Mouse (Mus musculus): ENCODE data around the gene Zswim4. TPM values are rescaled to one million over a fixed set of nuclear protein-coding genes. Genes with fewer than 3 reads are reported as not detected.
"Not testable (repeated sequence)": the region's sequence is repeated elsewhere in the genome, so short reads cannot be mapped to it uniquely, and the experiment has no call there.

Gene Zswim4
- 18.3 and 18.5 TPM in 2 replicates for polyA plus RNA-seq (2015; fragmentation: Nextera tagmentation; extraction: Ambion mirVana)

DNA sequence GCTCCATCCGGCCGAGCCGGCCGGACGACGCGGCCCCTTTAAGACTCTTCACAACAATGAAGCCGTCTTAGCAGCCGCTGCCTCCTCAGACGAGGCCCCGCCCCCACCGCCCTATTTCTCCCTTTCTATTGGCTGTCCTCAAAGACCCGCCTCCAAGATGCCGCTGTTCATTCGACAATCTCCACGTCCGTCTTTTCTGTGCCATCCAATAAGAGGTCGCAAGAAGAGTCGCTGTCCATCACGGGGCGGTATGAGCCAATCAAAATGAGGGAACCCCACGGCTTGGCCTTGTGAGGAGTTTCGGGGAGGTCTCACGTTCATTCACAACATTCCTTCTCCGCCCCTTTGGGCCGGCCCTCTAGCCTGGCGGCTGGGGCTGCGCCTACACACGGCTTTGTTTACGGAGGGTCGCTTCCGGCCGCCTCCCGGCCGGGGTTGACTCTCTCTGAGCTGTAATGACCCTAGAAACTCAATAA is at the start of gene Zswim4:
Gene Zswim4, minus strand, starts transcription at position 58 of the 476 bp plus-strand sequence.
- Histone ChIP-seq H3K4me1 (ENCODE audit: insufficient read depth, low read length) (peaks cover 16% of the 10 kb centered on the region), H3K4me2 (replicated peaks; ENCODE audit: low read depth, low read length) (peak within 1 kb of the TSS; percentile 85), H3K36me3 (ENCODE audit: insufficient read depth, low read length) (no peaks in the 10 kb centered on the region; the same call in none of the 2 replicates), H3K4me3 (ENCODE audit: low read length) (peak within 1 kb of the TSS; percentile 87), H3K27ac (ENCODE audit: low read length) (peak within 1 kb of the TSS; percentile 87), H3K9me3 (ENCODE audit: low read length) (no peaks in the 10 kb centered on the region), H3K9ac (replicated peaks; ENCODE audit: low read length) (peak within 1 kb of the TSS; percentile 95), H3K27me3 (ENCODE audit: insufficient read depth, low read length) (no peaks in the 10 kb centered on the region)
- peak; percentile 98 for ATAC-seq (ENCODE audit: low FRiP score, low TSS enrichment)
- WGBS: under 1% methylated on average over 33 of the region's 35 CpGs

DNA sequence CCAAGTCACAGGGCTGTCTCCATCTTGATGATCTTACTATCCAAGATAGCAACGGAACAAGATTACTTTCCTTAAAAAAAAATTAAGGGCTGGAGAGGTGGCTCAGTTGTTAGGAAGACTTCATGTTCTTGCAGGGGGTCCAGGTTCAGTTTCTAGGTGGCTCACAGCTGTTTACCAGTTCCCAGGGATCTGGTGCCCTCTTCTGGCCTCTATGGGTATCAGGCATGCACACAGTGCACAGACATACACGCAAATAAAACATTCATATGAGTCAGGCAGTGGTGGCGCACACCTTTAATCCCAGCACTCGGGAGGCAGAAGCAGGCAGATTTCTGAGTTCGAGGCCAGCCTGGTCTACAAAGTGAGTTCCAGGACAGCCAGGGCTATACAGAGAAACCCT is 48.8 kb upstream of the Zswim4 start:
- WGBS: 65% methylated on average over 5 of the region's 5 CpGs
- H3K36me3 ChIP-seq (ENCODE audit: insufficient read depth, low read length); H3K9ac ChIP-seq (replicated peaks; ENCODE audit: low read length); H3K4me3 ChIP-seq (ENCODE audit: low read length); H3K27me3 ChIP-seq (ENCODE audit: insufficient read depth, low read length); H3K27ac ChIP-seq (ENCODE audit: low read length); H3K4me1 ChIP-seq (ENCODE audit: insufficient read depth, low read length); H3K4me2 ChIP-seq (replicated peaks; ENCODE audit: low read depth, low read length); ATAC-seq (ENCODE audit: low FRiP score, low TSS enrichment); H3K9me3 ChIP-seq (ENCODE audit: low read length): not testable (repeated sequence)

DNA sequence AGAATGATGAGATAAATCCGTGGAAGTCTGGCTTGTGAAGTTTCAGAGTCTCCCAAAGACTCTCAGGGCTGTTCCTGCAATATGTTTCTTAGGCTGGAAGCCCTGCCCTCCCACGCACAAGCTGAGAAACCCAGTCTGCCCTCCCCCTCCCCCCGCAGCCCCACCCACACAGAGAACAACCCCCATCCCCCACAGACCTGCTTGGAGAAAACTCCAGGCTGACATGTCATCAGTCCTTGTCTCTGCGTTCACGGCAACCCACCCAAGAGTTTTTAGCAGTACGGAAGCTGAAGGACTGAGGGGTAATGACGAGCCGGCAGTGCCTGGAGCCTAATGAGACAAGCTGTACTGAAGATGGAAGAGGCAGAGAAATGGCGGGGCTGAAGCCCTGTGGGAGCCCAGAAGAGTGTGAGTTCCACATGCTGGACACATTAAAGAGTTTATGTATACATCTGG is 47.8 kb upstream of the Zswim4 start:
- Histone ChIP-seq H3K4me1 (ENCODE audit: insufficient read depth, low read length) (peaks cover 7% of the 10 kb centered on the region; the same call in 1 of the 2 replicates), H3K9ac (replicated peaks; ENCODE audit: low read length) (peak overlapping the region; percentile 24; the same call in 1 of the 2 replicates), H3K4me2 (replicated peaks; ENCODE audit: low read depth, low read length) (peak overlapping the region; percentile 45), H3K4me3 (ENCODE audit: low read length) (peak overlapping the region; percentile 32), H3K27ac (ENCODE audit: low read length) (peak overlapping the region; percentile 80), H3K9me3 (ENCODE audit: low read length) (no peaks in the 10 kb centered on the region), H3K36me3 (ENCODE audit: insufficient read depth, low read length) (no peaks in the 10 kb centered on the region), H3K27me3 (ENCODE audit: insufficient read depth, low read length) (no peaks in the 10 kb centered on the region)
- peak; percentile 49; the same call in 1 of the 2 replicates for ATAC-seq (ENCODE audit: low FRiP score, low TSS enrichment)
- 9% methylated on average over 9 of the region's 9 CpGs for WGBS

DNA sequence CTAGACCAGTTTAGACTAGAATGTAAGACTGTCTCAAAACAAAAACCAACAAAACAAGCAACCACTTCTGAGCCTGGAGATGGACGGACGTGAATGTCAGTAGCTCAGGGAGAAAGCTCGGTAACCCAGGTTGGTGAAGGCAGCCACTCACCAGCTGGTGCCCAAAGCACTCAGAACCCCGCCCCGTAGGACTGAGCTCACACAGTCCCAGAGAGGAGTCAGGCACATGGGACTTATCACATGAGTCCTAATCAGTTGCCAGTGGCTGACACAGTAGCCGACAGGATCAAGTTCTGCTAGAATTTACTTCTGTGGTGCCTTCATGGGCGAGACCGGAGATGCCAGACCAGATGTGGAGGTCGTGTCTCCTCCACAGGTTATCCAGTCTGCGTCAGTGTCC is 43.9 kb upstream of the Zswim4 start:
- Histone ChIP-seq H3K27ac (ENCODE audit: low read length) (no peak overlapping the region), H3K4me3 (ENCODE audit: low read length) (no peak overlapping the region), H3K4me1 (ENCODE audit: insufficient read depth, low read length) (peaks cover 7% of the 10 kb centered on the region; the same call in 1 of the 2 replicates), H3K4me2 (replicated peaks; ENCODE audit: low read depth, low read length) (no peak overlapping the region), H3K9me3 (ENCODE audit: low read length) (no peaks in the 10 kb centered on the region), H3K9ac (replicated peaks; ENCODE audit: low read length) (no peak overlapping the region), H3K27me3 (ENCODE audit: insufficient read depth, low read length) (no peaks in the 10 kb centered on the region), H3K36me3 (ENCODE audit: insufficient read depth, low read length) (no peaks in the 10 kb centered on the region)
- ATAC-seq (ENCODE audit: low FRiP score, low TSS enrichment): no peak
- WGBS: 63% methylated on average over 10 of the region's 10 CpGs

DNA sequence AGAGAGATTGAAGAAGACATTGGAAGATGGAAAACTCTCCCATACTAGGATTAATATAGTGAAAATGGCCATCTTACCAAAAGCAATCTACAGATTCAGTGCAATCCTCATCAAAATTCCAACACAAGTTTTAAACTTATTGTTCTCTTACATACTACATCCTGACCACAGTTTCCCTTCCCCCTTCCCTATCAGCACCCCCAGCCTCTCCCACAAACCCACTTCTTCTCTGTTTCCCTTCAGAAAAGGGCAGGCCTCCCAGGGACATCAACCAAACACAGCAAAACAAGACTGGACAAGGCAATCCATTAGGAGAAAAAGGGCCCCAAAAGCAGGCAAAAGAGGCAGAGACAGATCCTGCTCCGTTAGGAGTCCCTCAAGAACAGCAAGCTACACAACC is 39.6 kb upstream of the Zswim4 start:
- no peaks in the 10 kb centered on the region for H3K36me3 ChIP-seq (ENCODE audit: insufficient read depth, low read length)
- ATAC-seq (ENCODE audit: low FRiP score, low TSS enrichment): no peak
- WGBS: 74% methylated on average over 1 of the region's 1 CpGs
- H3K27ac ChIP-seq (ENCODE audit: low read length): no peak overlapping the region
- no peak overlapping the region for H3K9ac ChIP-seq (replicated peaks; ENCODE audit: low read length)
- no peaks in the 10 kb centered on the region for H3K27me3 ChIP-seq (ENCODE audit: insufficient read depth, low read length)
- H3K4me2 ChIP-seq (replicated peaks; ENCODE audit: low read depth, low read length): no peak overlapping the region
- no peaks in the 10 kb centered on the region for H3K9me3 ChIP-seq (ENCODE audit: low read length)
- H3K4me1 ChIP-seq (ENCODE audit: insufficient read depth, low read length): no peaks in the 10 kb centered on the region; the same call in 1 of the 2 replicates
- H3K4me3 ChIP-seq (ENCODE audit: low read length): no peak overlapping the region

DNA sequence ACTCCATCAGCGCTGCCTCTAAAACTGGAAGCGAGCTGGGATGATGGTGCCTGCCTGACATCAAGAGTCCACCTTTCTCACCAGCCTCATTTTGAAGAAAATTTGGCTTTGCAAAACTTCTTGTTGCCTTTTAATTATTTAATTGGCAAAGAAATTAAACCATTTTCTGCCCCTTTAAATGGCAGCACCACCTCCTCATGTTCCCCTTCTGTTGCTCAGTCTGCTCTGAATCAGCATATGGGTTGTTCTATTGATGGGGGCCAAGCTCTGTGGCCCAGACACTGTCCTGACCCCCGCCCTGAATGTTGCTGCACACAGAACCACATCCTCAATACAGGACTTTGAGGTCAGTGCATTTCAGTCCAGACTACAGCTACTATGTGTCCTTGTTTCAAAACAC is 37.1 kb upstream of the Zswim4 start:
- no peaks in the 10 kb centered on the region for H3K36me3 ChIP-seq (ENCODE audit: insufficient read depth, low read length)

DNA sequence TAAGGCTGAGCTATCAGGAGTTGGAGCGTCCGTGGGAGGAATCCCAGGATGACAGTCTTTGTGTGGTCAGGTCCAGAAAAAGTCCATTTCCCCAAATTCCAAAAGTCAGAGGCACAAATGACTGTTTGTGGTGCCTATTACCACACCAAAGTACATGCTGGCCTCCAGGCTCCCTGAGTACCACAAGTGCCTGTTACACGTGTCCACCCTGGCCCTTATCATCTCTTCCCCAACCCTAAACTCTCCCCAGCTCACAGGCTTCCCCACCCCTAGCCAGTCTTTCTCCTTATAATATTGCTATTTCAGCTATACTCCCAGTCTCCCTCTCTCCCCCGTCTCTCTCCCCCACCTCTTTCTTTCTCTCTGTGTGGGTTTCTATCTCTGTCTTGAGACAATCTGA is 35.4 kb upstream of the Zswim4 start:
- Histone ChIP-seq H3K27ac (ENCODE audit: low read length) (no peak overlapping the region), H3K4me1 (ENCODE audit: insufficient read depth, low read length) (peaks cover 7% of the 10 kb centered on the region), H3K27me3 (ENCODE audit: insufficient read depth, low read length) (no peaks in the 10 kb centered on the region), H3K36me3 (ENCODE audit: insufficient read depth, low read length) (no peaks in the 10 kb centered on the region), H3K4me3 (ENCODE audit: low read length) (no peak overlapping the region), H3K9me3 (ENCODE audit: low read length) (no peaks in the 10 kb centered on the region), H3K9ac (replicated peaks; ENCODE audit: low read length) (no peak overlapping the region), H3K4me2 (replicated peaks; ENCODE audit: low read depth, low read length) (no peak overlapping the region)
- no peak for ATAC-seq (ENCODE audit: low FRiP score, low TSS enrichment)
- WGBS: 82% methylated on average over 4 of the region's 4 CpGs

More for the DNA sequence above, 37.1 kb upstream of the Zswim4 start:
- no peak overlapping the region for H3K4me2 ChIP-seq (replicated peaks; ENCODE audit: low read depth, low read length)
- H3K27me3 ChIP-seq (ENCODE audit: insufficient read depth, low read length): no peaks in the 10 kb centered on the region
- no peak overlapping the region for H3K4me3 ChIP-seq (ENCODE audit: low read length)
- ATAC-seq (ENCODE audit: low FRiP score, low TSS enrichment): no peak
- WGBS: 81% methylated on average over 3 of the region's 3 CpGs
- H3K9me3 ChIP-seq (ENCODE audit: low read length): no peaks in the 10 kb centered on the region
- H3K9ac ChIP-seq (replicated peaks; ENCODE audit: low read length): no peak overlapping the region
- H3K4me1 ChIP-seq (ENCODE audit: insufficient read depth, low read length): peaks cover 7% of the 10 kb centered on the region
- no peak overlapping the region for H3K27ac ChIP-seq (ENCODE audit: low read length)

DNA sequence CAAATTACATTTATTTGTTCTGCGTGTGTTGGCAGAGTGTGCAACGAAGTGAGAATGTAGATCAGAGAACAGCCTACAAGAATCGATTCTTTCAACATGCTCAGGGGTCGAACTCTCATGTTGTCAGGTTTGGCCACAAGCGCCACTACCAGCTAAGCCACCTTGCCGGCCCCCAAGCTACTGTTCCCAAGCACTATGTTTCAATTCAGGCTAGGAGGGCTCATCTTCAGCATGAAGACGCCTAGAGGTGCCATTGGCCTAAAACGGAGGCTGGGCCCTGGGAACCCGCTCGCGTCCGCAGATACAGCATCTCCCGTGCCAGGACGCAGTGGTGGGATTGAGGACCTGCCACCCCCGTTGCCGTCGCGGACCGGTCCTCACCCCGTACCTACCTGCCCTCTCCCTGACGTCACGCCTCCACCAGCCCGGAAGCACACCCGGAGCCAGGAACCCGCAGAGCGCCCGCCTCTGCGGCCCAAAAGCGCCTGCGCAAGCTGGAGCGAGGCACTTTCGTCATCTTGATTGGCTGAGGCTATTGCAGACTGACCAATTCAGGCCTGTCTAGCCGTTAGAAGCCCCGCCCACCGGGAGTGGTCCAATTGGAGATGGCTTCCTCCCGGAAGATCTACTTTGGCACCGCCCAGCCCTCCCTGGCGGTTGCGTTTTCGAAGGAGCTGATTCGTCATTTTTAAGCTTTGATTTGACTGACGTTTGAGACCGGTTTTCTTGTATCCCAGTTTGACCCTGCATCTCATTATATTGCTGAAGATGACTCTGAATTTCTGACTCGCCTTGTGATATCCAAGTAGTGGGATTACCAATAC is 33.3 kb upstream of the Zswim4 start, which contains the start of gene Ccdc130:
Gene Ccdc130, minus strand, starts transcription at position 431 of the 824 bp plus-strand sequence.
- Histone ChIP-seq H3K36me3 (ENCODE audit: insufficient read depth, low read length) (peaks cover 14% of the 10 kb centered on the region), H3K27ac (ENCODE audit: low read length) (peak within 1 kb of the TSS; percentile 44; the same call in 1 of the 2 replicates)

DNA sequence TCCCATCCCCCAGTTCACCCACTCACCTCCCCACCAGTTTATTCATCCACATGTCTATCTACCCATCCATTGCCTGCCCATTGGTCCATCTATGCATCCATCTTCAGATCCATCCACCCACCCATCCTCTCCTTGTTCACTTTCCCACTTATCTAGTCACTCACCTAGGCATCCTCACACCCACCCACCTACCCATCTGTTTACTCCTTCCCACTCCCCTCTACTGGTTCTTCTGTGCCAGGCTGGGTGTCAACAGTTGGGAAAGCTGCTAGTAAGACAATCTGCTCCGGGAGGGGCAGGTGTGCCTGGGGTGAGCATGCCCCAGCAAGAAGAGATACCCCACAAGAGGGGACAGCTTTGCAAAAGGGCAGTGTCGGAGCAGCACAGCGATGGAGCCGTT is 24.2 kb upstream of the Zswim4 start:
- no peak for ATAC-seq (ENCODE audit: low FRiP score, low TSS enrichment)
- whole genome bisulfite sequencing: 91% methylated on average over 4 of the region's 4 CpGs
- Histone ChIP-seq H3K9ac (replicated peaks; ENCODE audit: low read length) (no peak overlapping the region), H3K27me3 (ENCODE audit: insufficient read depth, low read length) (no peaks in the 10 kb centered on the region), H3K4me1 (ENCODE audit: insufficient read depth, low read length) (peaks cover 12% of the 10 kb centered on the region), H3K4me2 (replicated peaks; ENCODE audit: low read depth, low read length) (no peak overlapping the region), H3K9me3 (ENCODE audit: low read length) (no peaks in the 10 kb centered on the region), H3K36me3 (ENCODE audit: insufficient read depth, low read length) (peaks cover 75% of the 10 kb centered on the region), H3K4me3 (ENCODE audit: low read length) (no peak overlapping the region), H3K27ac (ENCODE audit: low read length) (no peak overlapping the region)

More for the DNA sequence above, 33.3 kb upstream of the Zswim4 start, which contains the start of gene Ccdc130:
- Histone ChIP-seq H3K4me2 (replicated peaks; ENCODE audit: low read depth, low read length) (peak within 1 kb of the TSS; percentile 89), H3K4me1 (ENCODE audit: insufficient read depth, low read length) (peaks cover 7% of the 10 kb centered on the region), H3K9ac (replicated peaks; ENCODE audit: low read length) (peak within 1 kb of the TSS; percentile 89), H3K4me3 (ENCODE audit: low read length) (peak within 1 kb of the TSS; percentile 87), H3K27me3 (ENCODE audit: insufficient read depth, low read length) (no peaks in the 10 kb centered on the region), H3K9me3 (ENCODE audit: low read length) (no peaks in the 10 kb centered on the region)
- under 1% methylated on average over 44 of the region's 44 CpGs for WGBS
- peak; percentile 99 for ATAC-seq (ENCODE audit: low FRiP score, low TSS enrichment)

Data from kidney, embryonic 16.5 days (tissue).